Mouse (Mus musculus): ENCODE results near the gene Gpr55.
"Not testable (repeated sequence)": the region's sequence is repeated elsewhere in the genome, so short reads cannot be mapped to it uniquely, and the experiment has no call there.

Gpr55 gene

GRCm38 (mm10) chr1:85960873-85961272 is at the start of gene Gpr55:
Gene Gpr55 (minus strand): TSS chr1:85961007.
- no peak for DNase-seq (ENCODE audit: low spot score in 2 of 2)

GRCm38 (mm10) chr1:86007778-86008177 is 47.0 kb upstream of the Gpr55 start:
- DNase-seq (ENCODE audit: low spot score in 2 of 2): peak; percentile 95 to 96

- no peak for DNase-seq (ENCODE audit: low spot score in 2 of 2)
Measured at GRCm38 (mm10) chr1:86006040-86006439, 45.2 kb upstream of the Gpr55 start.

- DNase-seq (ENCODE audit: low spot score in 2 of 2): no peak
Measured at GRCm38 (mm10) chr1:86005540-86005939, 44.7 kb upstream of the Gpr55 start.

GRCm38 (mm10) chr1:85999853-86000570 is 39.2 kb upstream of the Gpr55 start:
- DNase-seq (ENCODE audit: low spot score in 2 of 2): peak; percentile 43 to 56

GRCm38 (mm10) chr1:85998012-85998411 is 37.2 kb upstream of the Gpr55 start:
- DNase-seq (ENCODE audit: low spot score in 2 of 2): no peak

- no peak for DNase-seq (ENCODE audit: low spot score in 2 of 2)
Measured at GRCm38 (mm10) chr1:85997221-85997620, 36.4 kb upstream of the Gpr55 start.

- DNase-seq (ENCODE audit: low spot score in 2 of 2): no peak
Measured at GRCm38 (mm10) chr1:85993541-85993940, 32.7 kb upstream of the Gpr55 start.

- DNase-seq (ENCODE audit: low spot score in 2 of 2): no peak
Measured at GRCm38 (mm10) chr1:85992175-85992574, 31.4 kb upstream of the Gpr55 start.

- not testable (repeated sequence) for DNase-seq (ENCODE audit: low spot score in 2 of 2)
Measured at GRCm38 (mm10) chr1:85988882-85989281, 28.1 kb upstream of the Gpr55 start.

GRCm38 (mm10) chr1:85988351-85988750 is 27.5 kb upstream of the Gpr55 start:
- DNase-seq (ENCODE audit: low spot score in 2 of 2): no peak

- DNase-seq (ENCODE audit: low spot score in 2 of 2): no peak
Measured at GRCm38 (mm10) chr1:85985784-85986183, 25.0 kb upstream of the Gpr55 start.

- DNase-seq (ENCODE audit: low spot score in 2 of 2): no peak
Measured at GRCm38 (mm10) chr1:85981738-85982357, 21.0 kb upstream of the Gpr55 start.

GRCm38 (mm10) chr1:85977709-85978108 is 16.9 kb upstream of the Gpr55 start:
- DNase-seq (ENCODE audit: low spot score in 2 of 2): no peak

- DNase-seq (ENCODE audit: low spot score in 2 of 2): no peak
Measured at GRCm38 (mm10) chr1:85973468-85973877, 12.7 kb upstream of the Gpr55 start.

- no peak for DNase-seq (ENCODE audit: low spot score in 2 of 2)
Measured at GRCm38 (mm10) chr1:85972341-85972740, 11.5 kb upstream of the Gpr55 start.

GRCm38 (mm10) chr1:85971070-85971469 is 10.3 kb upstream of the Gpr55 start:
- DNase-seq (ENCODE audit: low spot score in 2 of 2): no peak

- no peak for DNase-seq (ENCODE audit: low spot score in 2 of 2)
Measured at GRCm38 (mm10) chr1:85969519-85969918, 8.7 kb upstream of the Gpr55 start.

GRCm38 (mm10) chr1:85969081-85969480 is 8.3 kb upstream of the Gpr55 start:
- DNase-seq (ENCODE audit: low spot score in 2 of 2): no peak

- DNase-seq (ENCODE audit: low spot score in 2 of 2): no peak
Measured at GRCm38 (mm10) chr1:85965856-85966255, 5.0 kb upstream of the Gpr55 start.

- DNase-seq (ENCODE audit: low spot score in 2 of 2): no peak
Measured at GRCm38 (mm10) chr1:85962081-85962480, 1.3 kb upstream of the Gpr55 start.

GRCm38 (mm10) chr1:85959889-85960276 is 924 bp downstream of the Gpr55 start:
- DNase-seq (ENCODE audit: low spot score in 2 of 2): no peak

- DNase-seq (ENCODE audit: low spot score in 2 of 2): no peak
Measured at GRCm38 (mm10) chr1:85959129-85959888, 1.5 kb downstream of the Gpr55 start.

Measured in right cerebral cortex, adult 2 months (tissue).